In the genomic region with DNA sequence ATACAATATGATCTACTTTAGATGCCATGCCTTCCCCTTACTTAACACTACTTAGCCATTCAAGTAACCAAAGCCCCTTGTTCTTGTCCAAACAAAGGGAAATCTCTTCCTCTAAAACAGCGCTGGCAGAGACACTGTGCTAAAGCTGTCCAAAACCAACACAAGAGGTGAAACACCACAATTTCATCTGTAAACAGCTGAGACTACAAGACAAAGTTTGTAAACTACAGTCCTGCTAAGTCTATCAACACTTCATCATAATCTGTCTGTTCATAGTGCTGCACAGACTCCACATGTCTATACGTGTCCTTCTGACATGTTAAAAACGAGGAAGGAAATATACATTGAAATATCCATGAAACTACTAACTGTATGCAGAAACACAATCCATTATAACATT, we compare ENCODE assay signal across 29 mouse cellular contexts.
"Had no signal": no experiment of that assay in that cellular context is flagged by ENCODE, and none has a peak within 500 bp of the region (broad histone marks: within the 10 kb centered on the region; RNA-seq: fewer than 3 reads in every experiment).

No protein-coding gene starts in this region.

- H3K27ac ChIP-seq: embryonic facial prominence, embryonic 10.5 days; embryonic facial prominence, embryonic 12.5 days; embryonic facial prominence, embryonic 13.5 days; embryonic facial prominence, embryonic 15.5 days; forebrain, embryonic 10.5 days; forebrain, embryonic 12.5 days; forebrain, embryonic 13.5 days; forebrain, embryonic 15.5 days; gastrocnemius, adult 2 months; heart, adult 2 months had no signal

- DNase-seq: cerebellum, adult 2 months; cerebellum, adult 8-10 months; cerebellum, adult 9-10 months; cerebellum, adult 9-11 months; cerebellum, postnatal 10 days; cerebellum, postnatal 14 days; cerebellum, postnatal 25 days; cerebellum, postnatal 36 days; embryo, embryonic 11 days; forebrain, postnatal 0 days; gastrocnemius, adult 2 months; gastrocnemius, postnatal 10 days; gastrocnemius, postnatal 14 days; gastrocnemius, postnatal 25 days; gastrocnemius, postnatal 36 days; heart, adult 11 months; heart, adult 18-20 months; heart, adult 2 months had no signal

- H3K27me3 ChIP-seq: embryonic facial prominence, embryonic 12.5 days; embryonic facial prominence, embryonic 13.5 days; embryonic facial prominence, embryonic 15.5 days; forebrain, embryonic 12.5 days had no signal

- H3K36me3 ChIP-seq: embryonic facial prominence, embryonic 12.5 days; embryonic facial prominence, embryonic 15.5 days; forebrain, embryonic 12.5 days; forebrain, embryonic 15.5 days had no signal

- H3K9me3 ChIP-seq: embryonic facial prominence, embryonic 10.5 days; embryonic facial prominence, embryonic 12.5 days; embryonic facial prominence, embryonic 13.5 days; embryonic facial prominence, embryonic 15.5 days; forebrain, embryonic 10.5 days; forebrain, embryonic 12.5 days; forebrain, embryonic 13.5 days; forebrain, embryonic 15.5 days had no signal

- H3K4me2 ChIP-seq: embryonic facial prominence, embryonic 12.5 days; embryonic facial prominence, embryonic 13.5 days; embryonic facial prominence, embryonic 15.5 days; forebrain, embryonic 12.5 days; forebrain, embryonic 13.5 days; forebrain, embryonic 15.5 days had no signal

- H3K4me1 ChIP-seq: embryonic facial prominence, embryonic 12.5 days; embryonic facial prominence, embryonic 13.5 days; embryonic facial prominence, embryonic 15.5 days had no signal

- H3K9ac ChIP-seq: embryonic facial prominence, embryonic 12.5 days; embryonic facial prominence, embryonic 13.5 days; embryonic facial prominence, embryonic 15.5 days; forebrain, embryonic 12.5 days; forebrain, embryonic 13.5 days; forebrain, embryonic 15.5 days; forebrain, postnatal 0 days had no signal

- H3K4me3 ChIP-seq: embryonic facial prominence, embryonic 10.5 days; embryonic facial prominence, embryonic 12.5 days; embryonic facial prominence, embryonic 13.5 days; embryonic facial prominence, embryonic 15.5 days; erythroblast, embryonic 14.5 days; forebrain, embryonic 10.5 days; forebrain, embryonic 12.5 days; forebrain, embryonic 13.5 days; forebrain, embryonic 15.5 days; gastrocnemius, adult 2 months; heart, adult 2 months had no signal

- ATAC-seq: forebrain, embryonic 13.5 days; forebrain, embryonic 14.5 days; forebrain, embryonic 15.5 days; forebrain, embryonic 16.5 days; forebrain, postnatal 0 days had no signal
